Comparison of ENCODE assay signal across 12 mouse cellular contexts in the genomic region with DNA sequence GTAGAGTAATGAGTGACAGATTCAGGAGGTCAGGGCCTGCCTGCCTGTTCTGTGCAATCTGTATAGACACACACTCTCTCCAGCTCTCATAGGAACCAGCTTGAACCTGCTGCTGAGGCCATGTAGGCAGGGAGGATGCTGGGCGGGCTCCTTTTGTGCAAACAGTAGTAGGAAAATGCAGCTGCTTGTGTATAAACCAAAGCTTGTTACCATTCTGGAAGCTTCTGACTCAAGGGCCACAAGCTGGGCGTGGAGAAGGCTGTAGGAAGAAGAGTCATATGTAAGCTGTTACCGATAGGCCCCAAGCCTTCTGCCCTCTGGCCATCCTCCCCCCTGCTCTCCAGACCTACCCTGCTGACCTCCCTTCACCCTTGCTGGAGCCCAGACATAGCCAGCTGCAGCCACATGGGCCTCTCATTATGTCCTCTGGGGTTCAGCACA. TPM values are rescaled to one million over a fixed set of nuclear protein-coding genes. Genes with fewer than 3 reads are reported as not detected.
DNase-seq lines count a peak whose midpoint lies in the region; ATAC-seq lines count a peak whose summit lies in the region.
"Had no signal": no experiment of that assay in that cellular context is flagged by ENCODE, and none has a peak within 500 bp of the region (broad histone marks: within the 10 kb centered on the region; RNA-seq: fewer than 3 reads in every experiment).

No protein-coding gene starts in this region.

- no peak overlapping the region for H3K4me2 ChIP-seq in intestine, embryonic 16.5 days (ENCODE audit: low read depth, low read length)
- H3K4me2 ChIP-seq in intestine, embryonic 15.5 days (replicated peaks) = no peak overlapping the region
- H3K4me2 ChIP-seq in embryonic facial prominence, embryonic 13.5 days = no peak overlapping the region
- no peak overlapping the region for H3K4me2 ChIP-seq in stomach, embryonic 14.5 days (replicated peaks; ENCODE audit: low read depth, low read length)

- peak; percentile 16; the same call in 1 of the 2 replicates for ATAC-seq in intestine, embryonic 16.5 days
- ATAC-seq in intestine, embryonic 15.5 days = no peak
- no peak for ATAC-seq in embryonic facial prominence, embryonic 13.5 days (ENCODE audit: insufficient number of reproducible peaks, insufficient read depth, low FRiP score, low TSS enrichment, low read depth)
- peak; percentile 50; the same call in 1 of the 2 replicates for ATAC-seq in stomach, embryonic 14.5 days (ENCODE audit: insufficient number of reproducible peaks, insufficient read depth, low FRiP score, low read depth)
- no peak for ATAC-seq in monocyte, adult 5-6 weeks (replicated peaks; ENCODE audit: insufficient number of reproducible peaks, low FRiP score, low TSS enrichment, poor library complexity, severe bottlenecking)

- peaks cover 25% of the 10 kb centered on the region for H3K4me1 ChIP-seq in intestine, embryonic 16.5 days (ENCODE audit: control insufficient read depth, insufficient read depth, low read length)
- peaks cover 34% of the 10 kb centered on the region; the same call in 1 of the 2 replicates for H3K4me1 ChIP-seq in intestine, embryonic 15.5 days (replicated peaks)
- H3K4me1 ChIP-seq in embryonic facial prominence, embryonic 13.5 days = peaks cover 56% of the 10 kb centered on the region
- peaks cover 36% of the 10 kb centered on the region for H3K4me1 ChIP-seq in stomach, embryonic 14.5 days (ENCODE audit: control insufficient read depth, insufficient read depth, low read length)

- no peak overlapping the region for H3K4me3 ChIP-seq in intestine, embryonic 16.5 days (ENCODE audit: low read length)
- no peak overlapping the region for H3K4me3 ChIP-seq in intestine, embryonic 15.5 days (replicated peaks)
- no peak overlapping the region for H3K4me3 ChIP-seq in embryonic facial prominence, embryonic 13.5 days
- H3K4me3 ChIP-seq in stomach, embryonic 14.5 days (ENCODE audit: low read depth, low read length) = no peak overlapping the region
- H3K4me3 ChIP-seq: erythroblast, embryonic 14.5 days had no signal

- 47% methylated on average over 3 of the region's 3 CpGs for WGBS in intestine, embryonic 16.5 days
- WGBS in intestine, embryonic 15.5 days = 60% methylated on average over 3 of the region's 3 CpGs
- 42% methylated on average over 3 of the region's 3 CpGs for WGBS in embryonic facial prominence, embryonic 13.5 days
- 50% methylated on average over 3 of the region's 3 CpGs for WGBS in stomach, embryonic 14.5 days

- H3K9ac ChIP-seq in intestine, embryonic 16.5 days (ENCODE audit: low read depth, low read length) = 0 out of 2 replicates have a peak overlapping the region, but pooled peaks have one; percentile 34
- no peak overlapping the region for H3K9ac ChIP-seq in intestine, embryonic 15.5 days
- H3K9ac ChIP-seq in embryonic facial prominence, embryonic 13.5 days = no peak overlapping the region
- no peak overlapping the region for H3K9ac ChIP-seq in stomach, embryonic 14.5 days (replicated peaks; ENCODE audit: low read depth, low read length)

- no peaks in the 10 kb centered on the region for H3K36me3 ChIP-seq in intestine, embryonic 16.5 days (ENCODE audit: control insufficient read depth, insufficient read depth, low read length)
- H3K36me3 ChIP-seq in intestine, embryonic 15.5 days = no peaks in the 10 kb centered on the region
- no peaks in the 10 kb centered on the region for H3K36me3 ChIP-seq in embryonic facial prominence, embryonic 13.5 days
- no peaks in the 10 kb centered on the region for H3K36me3 ChIP-seq in stomach, embryonic 14.5 days (ENCODE audit: control insufficient read depth, insufficient read depth, low read length)

- no peaks in the 10 kb centered on the region for H3K27me3 ChIP-seq in intestine, embryonic 16.5 days (replicated peaks; ENCODE audit: control insufficient read depth, insufficient read depth, low read length)
- no peaks in the 10 kb centered on the region for H3K27me3 ChIP-seq in intestine, embryonic 15.5 days (replicated peaks)
- H3K27me3 ChIP-seq in embryonic facial prominence, embryonic 13.5 days = no peaks in the 10 kb centered on the region
- H3K27me3 ChIP-seq in stomach, embryonic 14.5 days (ENCODE audit: control insufficient read depth, insufficient read depth, low read length) = no peaks in the 10 kb centered on the region

- H3K9me3 ChIP-seq in intestine, embryonic 16.5 days (ENCODE audit: control insufficient read depth, low read length) = no peaks in the 10 kb centered on the region
- no peaks in the 10 kb centered on the region for H3K9me3 ChIP-seq in intestine, embryonic 15.5 days
- no peaks in the 10 kb centered on the region for H3K9me3 ChIP-seq in embryonic facial prominence, embryonic 13.5 days
- no peaks in the 10 kb centered on the region for H3K9me3 ChIP-seq in stomach, embryonic 14.5 days (ENCODE audit: control insufficient read depth, low read depth, low read length)

- intact Hi-C loops in left cerebral cortex, postnatal 14 days (cut with DNase I) = no loop called here

- H3K27ac ChIP-seq in intestine, embryonic 16.5 days (ENCODE audit: low read length) = 0 out of 2 replicates have a peak overlapping the region, but pooled peaks have one; percentile 7
- no peak overlapping the region; the same call in 1 of the 2 replicates for H3K27ac ChIP-seq in intestine, embryonic 15.5 days
- peak overlapping the region; percentile 39 for H3K27ac ChIP-seq in embryonic facial prominence, embryonic 13.5 days
- H3K27ac ChIP-seq in stomach, embryonic 14.5 days (ENCODE audit: low read length) = 0 out of 2 replicates have a peak overlapping the region, but pooled peaks have one; percentile 44

- peak; percentile 37 for DNase-seq in kidney, postnatal 14 days
- no peak for DNase-seq in left cerebral cortex, postnatal 14 days (ENCODE audit: low spot score in 2 of 2)
- DNase-seq: cerebellum, adult 2 months; gastrocnemius, postnatal 36 days; liver; thymus, postnatal 36 days had no signal

RNA-seq across cellular contexts. Expression of a gene that starts 49.1 kb away (rescaled TPM):
- polyA plus RNA-seq in intestine, embryonic 16.5 days (2015; fragmentation: Nextera tagmentation; extraction: Ambion mirVana) = 30.8 and 36.2 TPM in 2 replicates
- polyA plus RNA-seq in intestine, embryonic 15.5 days (2015; fragmentation: Nextera tagmentation; extraction: Ambion mirVana) = 31.0 and 33.8 TPM in 2 replicates
- 30.2 and 30.8 TPM in 2 replicates for polyA plus RNA-seq in embryonic facial prominence, embryonic 13.5 days (2015; fragmentation: Nextera tagmentation; extraction: Ambion mirVana)
- 28.2 and 30.5 TPM in 2 replicates for polyA plus RNA-seq in stomach, embryonic 14.5 days (2014; fragmentation: Nextera tagmentation; extraction: Ambion mirVana)
- total RNA-seq in left cerebral cortex, postnatal 14 days (2021) = 1 to 10 TPM; 7.2 to 7.3 TPM
- total RNA-seq in monocyte, adult 5-6 weeks (2017) = 11.6 to 17.8 TPM (median 12.7 TPM) in 3 replicates

RNA-seq across cellular contexts. Expression of a gene that starts 49.2 kb away (rescaled TPM):
- 58.2 and 58.9 TPM in 2 replicates for polyA plus RNA-seq in intestine, embryonic 16.5 days (2015; fragmentation: Nextera tagmentation; extraction: Ambion mirVana)
- 52.7 and 52.8 TPM in 2 replicates for polyA plus RNA-seq in intestine, embryonic 15.5 days (2015; fragmentation: Nextera tagmentation; extraction: Ambion mirVana)
- 53.2 and 61.4 TPM in 2 replicates for polyA plus RNA-seq in embryonic facial prominence, embryonic 13.5 days (2015; fragmentation: Nextera tagmentation; extraction: Ambion mirVana)
- 34.1 and 36.6 TPM in 2 replicates for polyA plus RNA-seq in stomach, embryonic 14.5 days (2014; fragmentation: Nextera tagmentation; extraction: Ambion mirVana)
- total RNA-seq in left cerebral cortex, postnatal 14 days (2021) = 10 to 100 TPM; 22.4 to 24.4 TPM
- 8.1 to 19.4 TPM (median 15.3 TPM) in 3 replicates for total RNA-seq in monocyte, adult 5-6 weeks (2017)

Comparison
In these comparisons a context has a peak if more than half of its experiments do, and no peak if none do; other contexts are left out.
1. ATAC-seq: peak in intestine, embryonic 16.5 days (single experiment) and stomach, embryonic 14.5 days (single experiment); none in intestine, embryonic 15.5 days (single experiment), embryonic facial prominence, embryonic 13.5 days (single experiment) and monocyte, adult 5-6 weeks (single experiment).